Mouse (Mus musculus): Measurements from ENCODE around the gene Lrrc57.

DNA sequence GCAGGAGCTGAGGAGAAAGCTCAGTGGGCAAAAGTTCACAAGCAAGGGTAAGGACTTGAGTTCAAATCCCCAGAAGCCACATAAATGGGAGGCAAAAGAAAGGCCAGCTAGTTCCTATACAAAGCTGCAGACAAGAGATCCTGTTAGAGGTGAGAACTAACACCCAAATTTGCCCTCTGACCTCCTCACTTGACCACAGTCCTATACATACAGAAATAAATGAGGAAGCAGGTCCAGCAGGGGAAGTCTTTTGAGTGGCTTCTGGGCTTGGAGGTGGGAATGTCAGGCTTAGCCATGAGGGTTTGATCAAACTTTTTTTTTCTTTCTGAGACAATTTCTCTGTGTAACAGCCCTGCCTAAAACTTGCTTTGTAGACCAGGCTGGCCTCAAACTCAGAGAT, 13.6 kb upstream of the Lrrc57 start:
- no peak for TF ChIP-seq FLI1 (IDR thresholded peaks at IDR 0.05; ENCODE audit: low read length)
- no peak for TF ChIP-seq GATA1 (IDR thresholded peaks at IDR 0.05; ENCODE audit: borderline replicate concordance, low read length)

Measured in megakaryocyte, embryonic 14.5 days (primary cell).